Mouse (Mus musculus) stomach, embryonic 16.5 days (tissue): ENCODE results near the gene Pcp4l1. TPM values are rescaled to one million over a fixed set of nuclear protein-coding genes. Genes with fewer than 3 reads are reported as not detected.

Experiments used
- ATAC-seq: fragments of 200-750 bp; cut with Nextera tagmentation; 2 replicates; pipeline ENCODE4 v1.8.0; 2017; ENCODE audit warnings: moderate number of reproducible peaks, moderate TSS enrichment; ENCODE audit not compliant: insufficient read depth, low FRiP score
- H3K27ac ChIP-seq: fragments of 300-500 bp; sonication (generic); 2 replicates; pipeline ENCODE4 v1.5.1; 2014; ENCODE audit warnings: low read length
- H3K27me3 ChIP-seq: fragments of 300-500 bp; sonication (generic); 2 replicates; pipeline ENCODE4 v1.6.1; 2014; ENCODE audit warnings: low read length, control low read depth, mixed read lengths; ENCODE audit not compliant: control insufficient read depth, insufficient read depth
- H3K36me3 ChIP-seq: fragments of 300-500 bp; sonication (generic); 2 replicates; pipeline ENCODE4 v1.6.1; 2014; ENCODE audit warnings: low read length; ENCODE audit not compliant: control insufficient read depth, insufficient read depth
- H3K4me1 ChIP-seq: fragments of 300-500 bp; sonication (generic); 2 replicates; pipeline ENCODE4 v1.6.1; 2014; ENCODE audit warnings: low read length, control low read depth, mixed read lengths; ENCODE audit not compliant: control insufficient read depth, insufficient read depth
- H3K4me2 ChIP-seq: fragments of 300-500 bp; sonication (generic); 2 replicates; pipeline ENCODE4 v1.6.1; 2014; ENCODE audit warnings: low read depth, low read length, mixed read lengths
- H3K4me3 ChIP-seq: fragments of 300-500 bp; sonication (generic); replicated peaks from 2 replicates; pipeline ENCODE4 v1.5.1; 2014; ENCODE audit warnings: mild to moderate bottlenecking, low read length
- H3K9ac ChIP-seq: fragments of 300-500 bp; sonication (generic); 2 replicates; pipeline ENCODE4 v1.6.1; 2014; ENCODE audit warnings: low read length
- H3K9me3 ChIP-seq: fragments of 300-500 bp; sonication (generic); replicated peaks from 2 replicates; pipeline ENCODE4 v1.6.1; 2016; ENCODE audit warnings: low read length, control low read depth; ENCODE audit not compliant: control insufficient read depth
- WGBS: fragments of 180-500 bp; shearing (Covaris S2); extraction: QIAGEN DNeasy Blood & Tissue Kit; methylation state at CpG from one replicate; pipeline ENCODE4 v1.1.7; 2014; 5-methylcytosine and 5-hydroxymethylcytosine counted together
- polyA plus RNA-seq: library from polyadenylated mRNA; unstranded; fragments of >200 nt; fragmentation: Nextera tagmentation; extraction: Ambion mirVana; gene quantifications from 2 replicates; pipeline ENCODE4 v1.2.1, GENCODE M21; 2015

Gene Pcp4l1
- polyA plus RNA-seq, 1 experiment from 2014 or later, result 44.3 TPM

DNA sequence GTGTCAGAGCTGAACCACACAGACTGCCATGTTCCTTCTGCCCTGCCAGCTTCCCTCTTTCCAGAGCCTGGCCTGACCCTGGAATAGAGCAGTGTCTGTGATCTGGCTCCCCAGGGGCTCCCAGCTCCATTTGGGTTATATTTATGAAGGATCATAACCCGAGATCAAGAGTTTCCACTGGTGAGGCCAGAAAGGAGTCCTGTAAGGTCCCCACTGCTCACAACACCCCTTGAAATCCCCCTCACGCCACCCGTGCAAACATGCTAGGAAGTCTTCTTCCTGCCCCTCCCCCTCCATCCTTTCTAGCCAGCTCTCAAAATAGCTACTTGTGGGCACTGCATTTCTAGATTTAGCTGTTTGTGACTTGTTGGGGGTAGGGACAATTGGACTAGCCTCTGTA is 12.4 kb downstream of the Pcp4l1 start:
- Histone ChIP-seq H3K27ac (no peak overlapping the region; the same call in 1 of the 2 replicates), H3K9me3 (no peaks in the 10 kb centered on the region), H3K27me3 (no peaks in the 10 kb centered on the region), H3K4me1 (peaks cover 4% of the 10 kb centered on the region; the same call in 1 of the 2 replicates), H3K36me3 (no peaks in the 10 kb centered on the region), H3K4me3 (no peak overlapping the region), H3K4me2 (no peak overlapping the region), H3K9ac (no peak overlapping the region)
- ATAC-seq, result no peak
- WGBS, result 65% methylated on average over 3 of the region's 3 CpGs

DNA sequence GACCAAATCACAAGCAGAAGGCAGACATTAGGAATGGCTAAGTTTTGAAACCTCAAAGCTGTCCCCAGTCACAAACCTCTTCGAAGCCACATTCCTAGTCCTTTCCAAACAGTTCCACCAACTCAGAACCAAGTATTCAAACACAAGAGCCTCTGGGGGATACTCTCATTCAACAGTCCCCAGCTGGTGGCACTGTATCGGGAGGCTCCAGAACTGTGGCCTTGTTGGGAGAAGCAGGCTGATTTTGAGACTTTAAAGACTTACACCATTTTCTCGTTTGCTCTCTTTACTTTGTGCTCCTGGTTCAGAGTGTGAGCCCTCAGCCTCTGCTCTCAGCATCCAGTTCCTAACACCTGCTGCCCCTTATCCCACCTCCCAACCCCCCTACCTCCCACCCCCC is 13.0 kb downstream of the Pcp4l1 start:
- Histone ChIP-seq H3K9ac (no peak overlapping the region), H3K27me3 (no peaks in the 10 kb centered on the region), H3K4me3 (no peak overlapping the region), H3K27ac (no peak overlapping the region), H3K36me3 (no peaks in the 10 kb centered on the region), H3K9me3 (no peaks in the 10 kb centered on the region), H3K4me2 (no peak overlapping the region), H3K4me1 (no peaks in the 10 kb centered on the region)
- WGBS, result 74% methylated on average over 3 of the region's 3 CpGs
- ATAC-seq, result no peak

DNA sequence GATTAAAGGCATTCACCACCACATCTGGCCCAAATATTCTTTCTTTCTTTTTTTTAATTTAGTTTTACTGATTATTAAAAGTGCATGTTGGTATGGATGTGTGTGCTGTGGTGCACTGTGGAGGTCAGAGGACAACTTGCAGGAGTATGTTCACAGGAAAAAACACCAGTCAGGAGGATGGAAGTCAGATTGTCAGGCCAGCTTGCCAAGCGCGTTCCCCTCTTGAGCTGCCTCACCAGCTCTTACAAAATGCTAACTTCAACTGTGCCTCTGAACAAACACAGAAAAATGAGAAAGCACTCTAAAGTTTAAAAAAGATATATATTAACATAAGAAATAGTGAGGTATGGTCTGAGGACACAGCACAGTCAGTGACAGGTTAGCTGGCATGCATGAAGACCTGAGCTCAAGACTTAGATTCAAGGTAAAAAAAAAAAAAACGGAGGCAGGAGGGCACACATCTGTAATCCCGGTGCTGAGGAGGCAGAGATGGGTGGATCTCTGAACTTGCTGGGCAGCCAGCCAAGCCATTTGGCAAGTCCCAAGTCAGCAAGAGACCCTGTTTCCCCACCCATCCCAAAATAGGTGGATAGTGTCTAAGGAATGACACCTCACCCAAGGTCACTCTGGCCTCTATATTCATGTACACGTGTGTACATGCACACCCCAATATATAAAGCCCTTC is 16.4 kb downstream of the Pcp4l1 start:
- no peak overlapping the region for H3K4me2 ChIP-seq
- H3K4me3 ChIP-seq, result no peak overlapping the region
- H3K9ac ChIP-seq, result no peak overlapping the region
- no peaks in the 10 kb centered on the region for H3K27me3 ChIP-seq
- no peak overlapping the region for H3K27ac ChIP-seq
- no peaks in the 10 kb centered on the region for H3K9me3 ChIP-seq
- H3K36me3 ChIP-seq, result no peaks in the 10 kb centered on the region
- 73% methylated on average over 5 of the region's 5 CpGs for WGBS
- no peak for ATAC-seq
- no peaks in the 10 kb centered on the region for H3K4me1 ChIP-seq

DNA sequence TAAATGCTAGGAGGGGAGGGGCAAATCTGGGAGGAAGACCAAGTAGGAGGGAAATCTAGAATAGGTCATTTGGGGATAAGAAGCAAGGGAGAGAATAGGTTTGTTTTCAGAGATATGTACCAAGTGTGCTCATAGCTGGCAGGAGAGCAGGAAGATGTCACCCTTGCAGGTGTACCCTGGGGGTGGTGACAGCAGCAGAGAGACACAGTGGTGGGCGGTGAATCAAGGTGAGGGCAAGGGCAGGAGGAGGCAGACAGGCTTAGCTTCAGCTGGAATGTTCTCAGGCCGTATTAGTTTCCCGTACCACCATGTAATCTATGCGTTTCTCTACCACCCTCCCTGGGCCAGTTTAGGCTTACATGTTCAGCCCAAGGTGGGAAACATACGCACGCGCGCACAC is 23.3 kb downstream of the Pcp4l1 start:
- H3K27ac ChIP-seq, result no peak overlapping the region
- no peak for ATAC-seq
- H3K36me3 ChIP-seq, result no peaks in the 10 kb centered on the region
- H3K9me3 ChIP-seq, result no peaks in the 10 kb centered on the region
- H3K9ac ChIP-seq, result no peak overlapping the region
- no peaks in the 10 kb centered on the region for H3K27me3 ChIP-seq
- H3K4me2 ChIP-seq, result no peak overlapping the region
- 94% methylated on average over 8 of the region's 8 CpGs for WGBS
- no peaks in the 10 kb centered on the region for H3K4me1 ChIP-seq
- no peak overlapping the region for H3K4me3 ChIP-seq

DNA sequence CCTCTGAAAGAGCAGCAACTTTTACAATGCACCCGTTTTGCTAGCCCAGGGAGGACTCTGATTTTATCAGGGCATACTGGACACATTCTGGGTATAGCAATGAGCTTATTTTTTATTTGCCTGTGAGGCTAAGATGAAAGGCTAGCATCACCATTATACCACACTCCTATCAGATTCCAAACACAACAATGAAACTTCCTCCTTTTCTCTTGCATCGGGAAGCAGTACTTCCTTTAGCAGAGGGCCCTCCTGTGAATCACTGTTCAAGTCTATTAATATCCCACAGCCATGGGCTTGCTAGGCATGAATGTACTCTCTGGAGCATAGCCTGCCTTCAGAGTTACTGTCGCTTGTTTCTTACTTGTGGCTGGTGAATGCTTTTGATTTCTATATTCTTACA is 24.9 kb downstream of the Pcp4l1 start:
- peak; percentile 60; the same call in 1 of the 2 replicates for ATAC-seq
- Histone ChIP-seq H3K4me3 (no peak overlapping the region), H3K9ac (no peak overlapping the region), H3K9me3 (no peaks in the 10 kb centered on the region), H3K27me3 (no peaks in the 10 kb centered on the region), H3K27ac (peak overlapping the region; percentile 44; the same call in 1 of the 2 replicates), H3K36me3 (no peaks in the 10 kb centered on the region), H3K4me1 (no peaks in the 10 kb centered on the region), H3K4me2 (no peak overlapping the region)
- whole genome bisulfite sequencing, result 54% methylated on average over 3 of the region's 3 CpGs

DNA sequence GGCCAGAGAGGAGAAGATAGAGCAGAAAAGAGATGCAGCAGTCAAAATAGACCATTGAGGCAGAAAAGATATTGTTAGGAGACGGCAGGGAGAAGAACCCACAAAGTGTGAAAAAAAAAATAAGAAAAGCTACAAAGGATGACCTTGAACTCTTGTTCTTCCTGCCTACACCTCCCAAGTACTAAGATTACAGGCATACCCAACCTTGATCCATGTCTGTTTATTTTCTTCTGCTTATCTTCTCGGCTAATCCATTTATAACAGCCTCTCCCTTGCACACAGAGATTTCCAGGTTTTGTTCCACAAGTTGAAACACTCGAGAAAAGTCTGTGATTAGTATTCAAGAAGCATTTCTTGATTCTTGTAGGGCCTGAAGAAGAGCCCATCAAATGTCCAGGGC is 26.2 kb downstream of the Pcp4l1 start:
- WGBS, result 30% methylated on average over 3 of the region's 3 CpGs
- no peaks in the 10 kb centered on the region for H3K4me1 ChIP-seq
- no peaks in the 10 kb centered on the region for H3K27me3 ChIP-seq
- no peak for ATAC-seq
- H3K9me3 ChIP-seq, result no peaks in the 10 kb centered on the region
- no peak overlapping the region for H3K4me3 ChIP-seq
- 0 out of 2 replicates have a peak overlapping the region, but pooled peaks have one; percentile 8 for H3K27ac ChIP-seq
- no peaks in the 10 kb centered on the region for H3K36me3 ChIP-seq
- H3K4me2 ChIP-seq, result no peak overlapping the region
- no peak overlapping the region for H3K9ac ChIP-seq

DNA sequence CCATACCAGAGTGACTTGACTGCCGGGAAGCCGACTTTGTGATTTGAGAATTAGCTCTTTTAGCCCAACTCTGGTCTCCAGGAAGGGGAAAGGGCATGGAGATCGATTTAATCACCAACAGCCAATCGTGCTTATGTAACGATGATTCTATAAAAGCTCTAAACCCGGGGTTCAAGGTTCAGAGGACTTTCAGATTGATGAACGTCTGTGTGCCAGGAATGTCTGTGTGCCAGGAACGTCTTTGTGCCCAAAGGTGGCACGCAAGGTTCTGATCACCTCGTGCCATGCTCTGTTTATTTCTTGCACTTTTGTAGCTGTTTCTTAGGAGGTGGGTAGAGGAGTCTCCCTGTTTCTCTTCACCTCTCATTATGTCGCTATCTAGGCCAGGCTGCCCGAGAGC is 27.2 kb downstream of the Pcp4l1 start:
- no peak for ATAC-seq
- no peaks in the 10 kb centered on the region for H3K4me1 ChIP-seq
- no peak overlapping the region for H3K4me2 ChIP-seq
- no peak overlapping the region for H3K9ac ChIP-seq
- H3K9me3 ChIP-seq, result no peaks in the 10 kb centered on the region
- H3K36me3 ChIP-seq, result no peaks in the 10 kb centered on the region
- H3K4me3 ChIP-seq, result no peak overlapping the region
- WGBS, result 87% methylated on average over 12 of the region's 12 CpGs
- no peak overlapping the region for H3K27ac ChIP-seq
- no peaks in the 10 kb centered on the region for H3K27me3 ChIP-seq

DNA sequence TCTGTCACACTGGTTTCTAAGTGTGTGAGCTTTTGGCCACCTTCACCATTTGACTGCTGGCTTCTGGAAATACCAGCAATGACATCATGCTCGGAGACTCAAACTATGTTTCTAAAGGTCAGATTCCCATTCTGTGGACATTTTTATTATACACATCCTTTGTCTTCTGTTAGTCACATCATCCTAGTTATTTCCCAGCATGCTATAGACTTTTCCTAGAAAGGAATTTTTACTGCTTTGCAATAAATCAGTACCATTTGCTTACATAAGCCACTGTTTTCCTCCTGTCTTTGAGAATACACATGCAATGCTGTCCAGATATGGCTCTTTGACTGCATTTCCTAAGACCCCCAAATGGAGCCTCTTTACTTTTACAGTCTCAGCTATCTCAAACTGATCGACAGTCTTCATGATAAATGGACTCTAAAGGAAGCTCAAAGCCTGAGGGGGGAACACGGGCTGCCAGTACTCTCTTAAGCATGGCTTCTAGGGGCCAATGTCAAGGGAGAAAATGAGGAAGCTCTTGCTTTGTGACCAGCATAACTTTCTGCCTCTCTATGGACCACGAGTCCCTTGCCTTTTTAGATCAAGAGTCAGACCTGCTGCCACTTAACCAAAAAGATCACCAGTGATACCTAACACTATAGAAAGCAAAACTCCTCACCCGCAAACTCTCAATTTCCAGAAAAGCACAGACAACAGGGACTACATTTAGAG is 30.3 kb downstream of the Pcp4l1 start:
- no peaks in the 10 kb centered on the region for H3K9me3 ChIP-seq
- 0 out of 2 replicates have a peak, but pooled peaks cover under 1% of the 10 kb centered on the region for H3K4me1 ChIP-seq
- ATAC-seq, result no peak
- no peaks in the 10 kb centered on the region for H3K27me3 ChIP-seq
- no peaks in the 10 kb centered on the region for H3K36me3 ChIP-seq
- H3K9ac ChIP-seq, result no peak overlapping the region
- whole genome bisulfite sequencing, result 58% methylated on average over 5 of the region's 5 CpGs
- no peak overlapping the region for H3K4me2 ChIP-seq
- no peak overlapping the region for H3K27ac ChIP-seq
- no peak overlapping the region for H3K4me3 ChIP-seq

DNA sequence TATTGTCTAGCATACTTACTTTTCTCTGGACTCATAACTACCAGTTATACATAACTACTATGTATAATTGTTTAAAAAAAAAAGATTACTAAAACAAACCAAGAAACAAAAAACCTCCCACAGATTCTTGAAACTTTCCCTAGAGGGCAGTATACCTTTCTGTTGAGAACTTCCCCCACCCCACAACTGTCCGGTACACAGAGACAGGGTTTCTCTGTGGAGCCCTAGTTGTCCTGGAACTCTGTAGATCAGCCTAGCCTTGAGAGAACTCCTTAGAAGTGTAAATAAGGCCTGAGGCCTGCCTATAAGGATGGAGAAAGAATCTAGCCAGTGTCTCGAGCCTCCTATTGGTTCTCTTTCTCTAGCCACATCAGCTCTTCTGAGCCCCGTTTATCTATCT is 31.8 kb downstream of the Pcp4l1 start:
- 35% methylated on average over 3 of the region's 3 CpGs for WGBS

More for the DNA sequence above, 31.8 kb downstream of the Pcp4l1 start:
- Histone ChIP-seq H3K27ac (no peak overlapping the region), H3K4me2 (no peak overlapping the region), H3K4me3 (no peak overlapping the region), H3K4me1 (peaks cover 9% of the 10 kb centered on the region; the same call in 1 of the 2 replicates), H3K9me3 (no peaks in the 10 kb centered on the region), H3K9ac (no peak overlapping the region), H3K27me3 (no peaks in the 10 kb centered on the region), H3K36me3 (no peaks in the 10 kb centered on the region)
- ATAC-seq, result no peak
